Mouse (Mus musculus) lung, embryonic 15.5 days (tissue): ENCODE results near the gene Cdh6. TPM values are rescaled to one million over a fixed set of nuclear protein-coding genes. Genes with fewer than 3 reads are reported as not detected.

Source experiments
- ATAC-seq: fragments of 200-750 bp; cut with Nextera tagmentation; 2 replicates; pipeline ENCODE4 v1.8.0; 2017; ENCODE audit warnings: moderate number of reproducible peaks, borderline replicate concordance; ENCODE audit not compliant: low FRiP score, low TSS enrichment; ENCODE audit errors: extremely low read depth
- H3K27ac ChIP-seq: fragments of 300-500 bp; sonication (generic); 2 replicates; pipeline ENCODE4 v1.5.1; 2015; ENCODE audit warnings: moderate library complexity, mild to moderate bottlenecking, inconsistent platforms
- H3K27me3 ChIP-seq: fragments of 300-500 bp; sonication (generic); 2 replicates; pipeline ENCODE4 v1.6.1; 2015; ENCODE audit warnings: inconsistent platforms
- H3K36me3 ChIP-seq: fragments of 300-500 bp; sonication (generic); 2 replicates; pipeline ENCODE4 v1.6.1; 2015; ENCODE audit warnings: inconsistent platforms
- H3K4me1 ChIP-seq: fragments of 300-500 bp; sonication (generic); 2 replicates; pipeline ENCODE4 v1.6.1; 2015; ENCODE audit warnings: inconsistent platforms
- H3K4me2 ChIP-seq: fragments of 300-500 bp; sonication (generic); 2 replicates; pipeline ENCODE4 v1.6.1; 2015; ENCODE audit warnings: inconsistent platforms, mild to moderate bottlenecking, moderate library complexity
- H3K4me3 ChIP-seq: fragments of 300-500 bp; sonication (generic); 2 replicates; pipeline ENCODE4 v1.5.1; 2015; ENCODE audit warnings: mild to moderate bottlenecking, inconsistent platforms
- H3K9ac ChIP-seq: fragments of 300-500 bp; sonication (generic); 2 replicates; pipeline ENCODE4 v1.6.1; 2015; ENCODE audit warnings: inconsistent platforms
- H3K9me3 ChIP-seq: fragments of 300-500 bp; sonication (generic); 2 replicates; pipeline ENCODE4 v1.6.1; 2016; ENCODE audit warnings: inconsistent platforms
- WGBS: fragments of 180-500 bp; shearing (Covaris S2); methylation state at CpG from one replicate; pipeline ENCODE4 v1.1.7; 2015; 5-methylcytosine and 5-hydroxymethylcytosine counted together
- polyA plus RNA-seq: library from polyadenylated mRNA; unstranded; fragments of >200 nt; fragmentation: Nextera tagmentation; extraction: Ambion mirVana; gene quantifications from 2 replicates; pipeline ENCODE4 v1.2.1, GENCODE M21; 2015

Cdh6 gene
- polyA plus RNA-seq, 1 experiment from 2014 or later = 2.9 TPM

- no peak overlapping the region for H3K4me3 ChIP-seq
- H3K9ac ChIP-seq = no peak overlapping the region
- no peaks in the 10 kb centered on the region for H3K9me3 ChIP-seq
- H3K27me3 ChIP-seq = no peaks in the 10 kb centered on the region
- 45% methylated on average over 7 of the region's 7 CpGs for WGBS
- no peak overlapping the region for H3K4me2 ChIP-seq
- no peak overlapping the region for H3K27ac ChIP-seq
- ATAC-seq = no peak
- H3K4me1 ChIP-seq = no peaks in the 10 kb centered on the region
- H3K36me3 ChIP-seq = no peaks in the 10 kb centered on the region
Observed at GRCm38 (mm10) chr15:13088504-13089058, 84.9 kb downstream of the Cdh6 start.

- no peaks in the 10 kb centered on the region for H3K9me3 ChIP-seq
- whole genome bisulfite sequencing = 81% methylated on average over 9 of the region's 9 CpGs
- ATAC-seq = no peak
- no peaks in the 10 kb centered on the region for H3K36me3 ChIP-seq
- no peak overlapping the region for H3K27ac ChIP-seq
- no peaks in the 10 kb centered on the region for H3K27me3 ChIP-seq
- no peak overlapping the region for H3K4me3 ChIP-seq
- no peak overlapping the region for H3K4me2 ChIP-seq
- no peak overlapping the region for H3K9ac ChIP-seq
- no peaks in the 10 kb centered on the region for H3K4me1 ChIP-seq
Observed at GRCm38 (mm10) chr15:13084746-13085145, 88.7 kb downstream of the Cdh6 start.

GRCm38 (mm10) chr15:13076908-13077669 is 96.4 kb downstream of the Cdh6 start:
- no peak for ATAC-seq
- H3K4me1 ChIP-seq = no peaks in the 10 kb centered on the region
- H3K4me2 ChIP-seq = no peak overlapping the region
- no peaks in the 10 kb centered on the region for H3K27me3 ChIP-seq
- H3K36me3 ChIP-seq = no peaks in the 10 kb centered on the region
- 50% methylated on average over 8 of the region's 8 CpGs for WGBS
- H3K9ac ChIP-seq = no peak overlapping the region
- H3K27ac ChIP-seq = no peak overlapping the region
- no peak overlapping the region for H3K4me3 ChIP-seq
- no peaks in the 10 kb centered on the region for H3K9me3 ChIP-seq

- Histone ChIP-seq H3K9me3 (no peaks in the 10 kb centered on the region), H3K27ac (no peak overlapping the region), H3K36me3 (no peaks in the 10 kb centered on the region), H3K27me3 (no peaks in the 10 kb centered on the region), H3K4me1 (no peaks in the 10 kb centered on the region), H3K4me3 (no peak overlapping the region), H3K9ac (no peak overlapping the region), H3K4me2 (no peak overlapping the region)
- 59% methylated on average over 4 of the region's 4 CpGs for WGBS
- ATAC-seq = no peak
Observed at GRCm38 (mm10) chr15:13074047-13074446, 99.4 kb downstream of the Cdh6 start.

GRCm38 (mm10) chr15:13068213-13068516 is 105.3 kb downstream of the Cdh6 start:
- no peaks in the 10 kb centered on the region for H3K27me3 ChIP-seq
- no peak for ATAC-seq
- H3K4me2 ChIP-seq = 0 out of 2 replicates have a peak overlapping the region, but pooled peaks have one; percentile 55
- H3K36me3 ChIP-seq = no peaks in the 10 kb centered on the region
- H3K4me1 ChIP-seq = 0 out of 2 replicates have a peak, but pooled peaks cover 7% of the 10 kb centered on the region
- no peak overlapping the region for H3K4me3 ChIP-seq
- no peak overlapping the region for H3K9ac ChIP-seq
- H3K27ac ChIP-seq = no peak overlapping the region
- H3K9me3 ChIP-seq = no peaks in the 10 kb centered on the region

- H3K27ac ChIP-seq = no peak overlapping the region
- no peak; the same call in 1 of the 2 replicates for ATAC-seq
- H3K4me1 ChIP-seq = 0 out of 2 replicates have a peak, but pooled peaks cover 7% of the 10 kb centered on the region
- H3K4me2 ChIP-seq = peak overlapping the region; percentile 55
- H3K9me3 ChIP-seq = no peaks in the 10 kb centered on the region
- H3K36me3 ChIP-seq = no peaks in the 10 kb centered on the region
- 25% methylated on average over 20 of the region's 20 CpGs for WGBS
- no peaks in the 10 kb centered on the region for H3K27me3 ChIP-seq
- H3K9ac ChIP-seq = no peak overlapping the region
- H3K4me3 ChIP-seq = peak overlapping the region; percentile 27
Observed at GRCm38 (mm10) chr15:13067429-13068212, 105.9 kb downstream of the Cdh6 start.

- Histone ChIP-seq H3K9me3 (no peaks in the 10 kb centered on the region), H3K27me3 (no peaks in the 10 kb centered on the region), H3K27ac (no peak overlapping the region), H3K4me3 (no peak overlapping the region), H3K9ac (no peak overlapping the region), H3K36me3 (no peaks in the 10 kb centered on the region), H3K4me1 (0 out of 2 replicates have a peak, but pooled peaks cover 7% of the 10 kb centered on the region), H3K4me2 (peak overlapping the region; percentile 55; the same call in 1 of the 2 replicates)
- 47% methylated on average over 9 of the region's 9 CpGs for WGBS
- ATAC-seq = no peak
Observed at GRCm38 (mm10) chr15:13066765-13067164, 106.7 kb downstream of the Cdh6 start.

- 91% methylated on average over 13 of the region's 13 CpGs for WGBS
- Histone ChIP-seq H3K27me3 (no peaks in the 10 kb centered on the region), H3K36me3 (no peaks in the 10 kb centered on the region), H3K4me3 (no peak overlapping the region), H3K9ac (no peak overlapping the region), H3K4me2 (no peak overlapping the region), H3K9me3 (no peaks in the 10 kb centered on the region), H3K4me1 (0 out of 2 replicates have a peak, but pooled peaks cover 7% of the 10 kb centered on the region), H3K27ac (no peak overlapping the region)
- no peak for ATAC-seq
Observed at GRCm38 (mm10) chr15:13063633-13064032, 109.8 kb downstream of the Cdh6 start.

GRCm38 (mm10) chr15:13057728-13058127 is 115.7 kb downstream of the Cdh6 start:
- H3K4me1 ChIP-seq = no peaks in the 10 kb centered on the region
- H3K4me3 ChIP-seq = no peak overlapping the region
- H3K4me2 ChIP-seq = no peak overlapping the region
- no peaks in the 10 kb centered on the region for H3K36me3 ChIP-seq
- no peak overlapping the region for H3K27ac ChIP-seq
- H3K9ac ChIP-seq = no peak overlapping the region
- ATAC-seq = no peak
- no peaks in the 10 kb centered on the region for H3K9me3 ChIP-seq
- no peaks in the 10 kb centered on the region for H3K27me3 ChIP-seq
- WGBS = 65% methylated on average over 5 of the region's 5 CpGs

- Histone ChIP-seq H3K4me2 (no peak overlapping the region), H3K9ac (no peak overlapping the region), H3K27me3 (no peaks in the 10 kb centered on the region), H3K9me3 (no peaks in the 10 kb centered on the region), H3K36me3 (no peaks in the 10 kb centered on the region), H3K4me1 (no peaks in the 10 kb centered on the region), H3K4me3 (no peak overlapping the region), H3K27ac (no peak overlapping the region)
- ATAC-seq = no peak
- WGBS = 93% methylated on average over 10 of the region's 10 CpGs
Observed at GRCm38 (mm10) chr15:13057302-13057701, 116.2 kb downstream of the Cdh6 start.

GRCm38 (mm10) chr15:13047910-13048309 is 125.6 kb downstream of the Cdh6 start:
- Histone ChIP-seq H3K27me3 (no peaks in the 10 kb centered on the region), H3K9me3 (no peaks in the 10 kb centered on the region), H3K27ac (no peak overlapping the region), H3K4me2 (no peak overlapping the region), H3K9ac (no peak overlapping the region), H3K36me3 (no peaks in the 10 kb centered on the region), H3K4me1 (no peaks in the 10 kb centered on the region), H3K4me3 (no peak overlapping the region)
- 57% methylated on average over 7 of the region's 7 CpGs for WGBS
- no peak for ATAC-seq

- Histone ChIP-seq H3K9me3 (no peaks in the 10 kb centered on the region), H3K9ac (no peak overlapping the region), H3K4me1 (no peaks in the 10 kb centered on the region), H3K4me3 (no peak overlapping the region), H3K27ac (no peak overlapping the region), H3K4me2 (0 out of 2 replicates have a peak overlapping the region, but pooled peaks have one; percentile 6), H3K36me3 (no peaks in the 10 kb centered on the region), H3K27me3 (no peaks in the 10 kb centered on the region)
- 30% methylated on average over 16 of the region's 16 CpGs for WGBS
- no peak for ATAC-seq
Observed at GRCm38 (mm10) chr15:13034436-13034835, 139.0 kb downstream of the Cdh6 start.
